Mouse (Mus musculus) pancreas, adult 10 weeks (tissue): Measurements from ENCODE around the gene Vmn1r159. TPM values are rescaled to one million over a fixed set of nuclear protein-coding genes. Genes with fewer than 3 reads are reported as not detected.

Experiments
- polyA plus RNA-seq: library from polyadenylated mRNA; stranded (reverse); fragments of 350-450 nt; fragmentation: Illumina TruSeq; extraction: RNeasy Lipid Tissue Mini Kit (QIAGEN cat#74804); gene quantifications from one replicate; pipeline ENCODE4 v1.2.3, GENCODE M21; 2015; ENCODE audit warnings: low read depth, low replicate concordance; ENCODE audit not compliant: insufficient read depth

Gene Vmn1r159
- polyA plus RNA-seq, result not detected

DNA sequence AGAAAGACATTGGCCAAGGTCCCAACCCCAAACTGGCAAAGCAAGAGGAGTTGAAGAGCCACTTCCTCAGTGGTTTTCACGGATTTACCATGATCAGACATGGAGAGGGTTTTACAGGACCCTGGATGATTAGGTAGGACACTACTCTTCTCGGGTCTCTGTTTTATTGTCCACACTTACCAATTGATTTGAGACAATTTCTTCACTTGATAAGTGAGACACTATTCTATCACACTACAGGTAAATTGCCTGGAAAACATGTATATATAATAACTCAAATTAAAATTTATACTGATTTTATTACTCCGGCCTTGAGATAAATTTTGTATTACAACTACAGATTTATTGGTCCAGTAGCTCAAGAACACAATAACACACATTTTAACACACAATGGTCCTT is at the start of gene Vmn1r159:
Vmn1r159 (minus strand) TSS at position 101 of the 400 bp plus-strand sequence.

DNA sequence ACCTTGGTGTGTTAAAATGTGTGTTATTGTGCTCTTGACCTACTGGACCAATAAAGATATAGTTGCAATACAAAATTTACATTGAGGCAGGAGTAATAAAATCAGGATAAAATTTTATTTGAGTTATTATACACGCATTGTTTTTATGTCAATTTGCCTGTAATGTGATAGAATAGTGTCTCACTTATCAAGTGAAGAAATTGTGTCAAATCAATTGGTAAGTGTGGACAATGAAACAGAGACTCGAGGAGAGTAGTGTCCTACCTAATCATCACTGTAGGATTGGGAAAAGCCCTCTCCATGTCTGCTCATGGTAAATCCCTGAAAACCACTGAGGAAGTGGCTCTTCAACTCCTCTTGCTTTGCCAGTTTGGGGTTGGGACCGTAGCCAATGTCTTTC is 27.5 kb upstream of the Vmn1r159 start, which contains the start of gene Vmn1r160:
Vmn1r160 (plus strand) TSS at position 301 of the 400 bp plus-strand sequence.

Other genes starting within 250 kb of the Vmn1r159 start
- not detected for gene Vmn1r155, start 185.6 kb downstream of the Vmn1r159 start, polyA plus RNA-seq
- gene Gm8693, start 151.3 kb downstream of the Vmn1r159 start, polyA plus RNA-seq, result not detected
- not detected for gene Gm4567, start 123.9 kb downstream of the Vmn1r159 start, polyA plus RNA-seq
- not detected for gene Vmn1r157, start 81.9 kb downstream of the Vmn1r159 start, polyA plus RNA-seq
- not detected for gene Vmn1r158, start 52.8 kb downstream of the Vmn1r159 start, polyA plus RNA-seq
- gene Vmn1r160, start 27.6 kb upstream of the Vmn1r159 start, polyA plus RNA-seq, result not detected
- not detected for gene Gm4214, start 141.1 kb upstream of the Vmn1r159 start, polyA plus RNA-seq
- not detected for gene Gm4216, start 176.3 kb upstream of the Vmn1r159 start, polyA plus RNA-seq
- gene Vmn1r163, start 211.9 kb upstream of the Vmn1r159 start, polyA plus RNA-seq, result not detected
- gene Gm8720, start 223.9 kb upstream of the Vmn1r159 start, polyA plus RNA-seq, result not detected